Mouse (Mus musculus): Measurements from ENCODE around the gene Ino80e. TPM values are rescaled to one million over a fixed set of nuclear protein-coding genes. Genes with fewer than 3 reads are reported as not detected.

Ino80e gene
- total RNA-seq, 4 experiments from 2014 or later = 46.3 to 59.5 (median 56.1) TPM

DNA sequence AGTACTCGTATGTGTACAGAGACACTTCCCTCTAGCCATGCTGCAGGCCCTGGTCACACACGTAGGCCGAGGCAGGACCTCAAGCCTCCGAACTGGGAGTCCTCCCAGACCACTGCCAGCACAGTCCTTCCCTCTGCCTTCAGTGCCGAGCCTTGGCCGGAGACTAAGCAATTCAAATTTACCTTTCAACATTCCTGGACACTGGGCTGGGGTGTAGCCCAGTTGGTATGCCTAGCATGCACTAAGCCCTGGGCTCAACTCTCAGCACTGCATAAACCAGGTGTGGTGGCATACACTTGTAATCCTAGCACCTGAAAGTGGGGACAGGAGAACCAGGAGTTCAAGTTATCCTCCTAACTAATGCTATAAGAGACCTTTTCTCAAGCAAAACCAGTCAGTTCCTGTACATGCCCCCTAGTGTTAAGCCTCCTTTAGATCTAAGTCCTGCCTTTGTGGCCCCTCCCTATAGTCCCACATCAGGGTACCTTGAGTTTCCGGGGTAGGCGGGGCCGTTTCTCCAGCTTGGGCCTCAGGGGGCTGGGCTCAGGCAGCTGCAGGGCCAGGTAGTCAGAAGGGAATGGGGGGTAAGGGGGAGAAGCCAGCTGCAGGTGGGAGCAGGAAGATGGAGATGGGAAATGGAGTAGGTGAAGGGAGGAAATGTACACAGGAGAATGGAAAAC lies 5.3 kb downstream of the Ino80e start:
- no peak for DNase-seq (ENCODE audit: low spot score in 2 of 2)

DNA sequence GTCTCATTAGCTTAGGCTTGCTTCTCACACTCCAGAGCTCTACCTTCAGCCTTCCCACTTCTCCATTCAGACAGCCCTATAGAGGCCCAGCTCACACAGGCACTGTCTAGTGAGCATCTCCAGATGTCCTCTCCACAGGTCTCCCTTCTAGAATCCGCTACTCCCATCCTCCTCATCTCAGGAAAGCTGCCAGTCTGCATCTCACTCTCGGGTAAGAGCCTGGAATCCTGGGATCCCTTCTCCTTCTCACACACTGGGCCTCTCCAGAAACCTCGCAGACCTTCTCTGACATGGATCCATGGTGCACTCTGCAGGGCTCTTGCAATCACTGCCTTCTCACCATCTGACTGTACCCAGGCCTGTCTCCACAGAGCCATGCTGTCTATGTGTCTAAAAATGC lies 6.5 kb downstream of the Ino80e start:
- no peak for DNase-seq (ENCODE audit: low spot score in 2 of 2)

DNA sequence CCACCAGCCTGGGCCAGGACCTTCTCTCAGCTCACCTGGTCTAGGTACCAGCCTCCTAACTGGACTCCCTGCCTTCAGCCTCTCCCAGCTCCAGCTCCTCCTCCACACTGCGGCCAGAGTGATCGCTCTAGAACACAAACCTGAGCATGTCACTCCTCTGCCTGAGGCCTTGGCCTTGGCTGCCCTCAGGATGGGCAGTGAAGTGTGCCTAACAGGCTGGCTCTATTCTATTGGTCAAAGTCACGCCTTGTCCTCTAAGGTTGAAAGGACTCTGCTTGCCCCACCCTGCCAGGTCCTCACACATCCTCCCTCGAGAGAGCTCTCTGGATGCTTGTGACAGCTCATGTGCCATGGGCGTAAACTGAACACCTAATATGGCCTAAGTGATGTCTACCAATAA lies 8.7 kb downstream of the Ino80e start:
- DNase-seq (ENCODE audit: low spot score in 2 of 2) = no peak

DNA sequence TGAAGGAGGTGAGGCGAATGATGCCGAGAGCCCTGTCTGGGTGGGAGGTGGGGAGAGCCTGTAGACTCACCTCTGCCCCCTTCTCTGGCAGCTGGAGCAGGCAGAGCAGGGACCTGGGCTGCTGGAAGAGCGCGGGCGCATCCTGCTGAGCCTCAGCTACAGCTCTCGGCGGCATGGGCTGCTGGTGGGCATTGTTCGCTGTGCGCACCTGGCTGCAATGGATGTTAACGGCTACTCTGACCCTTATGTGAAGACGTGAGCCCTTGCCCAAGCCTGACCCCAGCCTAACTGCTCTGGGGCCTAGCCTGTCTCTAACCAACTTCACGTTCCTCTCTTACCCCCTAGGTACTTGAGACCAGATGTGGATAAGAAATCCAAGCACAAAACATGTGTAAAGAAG lies 11.0 kb downstream of the Ino80e start:
- DNase-seq (ENCODE audit: low spot score in 2 of 2) = no peak

GRCm38 (mm10) chr7:126850161-126850560 lies 12.0 kb downstream of the Ino80e start:
- no peak for DNase-seq (ENCODE audit: low spot score in 2 of 2)

DNA sequence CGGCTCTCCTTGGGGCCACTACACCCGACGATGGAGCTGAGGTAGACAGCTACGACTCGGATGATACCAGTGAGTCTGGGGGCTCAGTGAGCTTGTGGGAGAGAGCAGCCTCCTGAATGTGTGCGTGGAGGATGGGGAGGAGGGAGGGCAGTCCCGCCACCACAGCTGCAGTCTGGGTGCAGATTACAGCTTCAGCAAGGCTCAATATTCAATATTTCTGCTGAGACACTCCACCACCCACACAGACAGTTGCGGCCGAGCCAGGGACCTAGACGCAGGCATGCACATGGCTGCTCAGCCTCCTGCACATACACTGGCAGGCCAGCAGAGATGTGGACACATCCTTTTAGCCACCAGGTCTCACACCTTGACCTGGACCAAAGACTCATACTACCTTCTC lies 13.4 kb downstream of the Ino80e start:
- peak in 1 of 2 experiments; percentile 49 for DNase-seq (ENCODE audit: low spot score in 2 of 2)

DNA sequence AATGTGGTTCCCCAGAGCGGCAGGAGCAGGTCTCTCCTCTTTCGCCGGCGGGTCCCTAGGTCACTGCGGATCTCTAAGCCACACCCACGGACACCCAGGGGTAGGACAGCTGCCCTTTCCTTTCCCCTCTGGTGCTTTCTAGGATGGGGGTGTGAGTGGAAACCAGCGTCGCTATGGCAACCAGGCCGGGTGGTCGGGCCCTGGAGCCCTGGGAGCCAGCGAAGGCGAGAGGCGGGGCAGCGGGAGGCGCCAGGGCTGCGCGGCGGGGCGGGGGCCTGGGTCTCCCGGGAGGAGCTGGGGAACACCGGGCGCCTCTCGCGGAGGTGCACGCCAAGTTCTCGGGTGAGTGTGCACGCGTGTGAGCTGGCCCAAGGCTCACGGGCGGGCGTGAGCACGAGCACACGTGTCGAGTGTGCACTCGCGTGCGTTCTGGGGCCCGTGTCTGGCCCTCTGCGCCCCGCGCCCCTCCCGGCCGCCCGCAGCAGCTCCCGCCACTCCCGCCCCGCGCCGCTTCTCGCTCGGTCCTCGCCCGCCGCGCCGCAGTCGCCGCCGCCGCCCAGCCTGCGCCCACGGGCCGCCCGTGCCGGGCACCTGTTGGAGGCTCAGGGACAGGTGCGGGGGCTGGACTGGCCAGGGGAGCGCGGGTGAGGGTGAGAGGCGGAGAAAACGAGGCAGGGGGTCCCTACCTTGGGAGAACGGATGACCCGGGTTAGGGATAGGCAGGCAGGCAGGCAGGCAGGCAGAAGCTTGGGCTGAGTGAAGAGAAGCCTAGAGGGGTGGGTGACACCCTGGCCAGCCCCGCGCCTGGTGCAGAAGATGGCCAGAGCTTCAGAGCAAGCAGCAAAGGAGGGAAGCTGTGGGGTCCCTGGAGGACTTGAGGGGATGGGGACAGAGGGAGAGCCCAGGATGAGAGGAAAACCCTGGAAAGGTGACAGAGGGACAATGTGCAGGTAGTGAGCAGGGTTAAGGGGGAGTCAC lies 14.5 kb downstream of the Ino80e start:
- peak in 1 of 2 experiments; percentile 8 for DNase-seq (ENCODE audit: low spot score in 2 of 2)

DNA sequence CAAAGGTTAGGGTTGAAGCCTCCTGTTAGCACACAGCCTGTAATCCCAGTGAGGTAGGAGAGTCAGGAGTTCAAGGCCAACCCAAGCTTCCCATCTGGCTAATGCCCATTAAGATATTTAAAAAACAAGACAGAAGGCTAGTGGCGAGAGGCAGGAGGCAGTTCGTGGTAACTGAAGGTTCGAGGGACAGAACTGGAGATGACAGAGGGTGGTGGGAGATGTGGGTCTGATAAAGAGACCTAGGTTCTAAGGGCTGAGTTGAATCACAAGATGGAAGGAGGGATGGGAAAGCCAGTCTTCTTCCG lies 15.1 kb downstream of the Ino80e start, which contains the start of gene Doc2a:
Gene Doc2a (plus strand): TSS at position 301 of the 305 bp plus-strand sequence.
- no peak for DNase-seq (ENCODE audit: low spot score in 2 of 2)

DNA sequence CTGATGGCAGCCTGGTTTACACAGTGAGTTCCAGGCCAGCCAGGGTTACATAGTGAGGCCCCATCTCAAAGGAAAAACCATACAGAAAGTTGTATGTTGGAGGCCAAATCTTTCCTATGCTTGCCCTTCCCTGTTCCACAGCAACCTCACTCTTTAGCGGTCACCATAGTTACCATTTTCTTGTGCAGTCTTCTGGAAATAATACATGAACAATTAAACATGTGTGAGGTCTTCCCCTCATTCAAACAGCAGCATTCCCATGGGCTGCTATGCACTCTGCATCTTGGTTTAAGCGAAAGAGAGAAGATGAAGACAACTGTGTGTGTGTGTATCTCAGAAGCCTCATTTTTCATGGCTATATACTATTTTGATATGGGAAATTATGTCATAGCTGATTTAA lies 16.7 kb downstream of the Ino80e start:
- DNase-seq (ENCODE audit: low spot score in 2 of 2) = no peak

DNA sequence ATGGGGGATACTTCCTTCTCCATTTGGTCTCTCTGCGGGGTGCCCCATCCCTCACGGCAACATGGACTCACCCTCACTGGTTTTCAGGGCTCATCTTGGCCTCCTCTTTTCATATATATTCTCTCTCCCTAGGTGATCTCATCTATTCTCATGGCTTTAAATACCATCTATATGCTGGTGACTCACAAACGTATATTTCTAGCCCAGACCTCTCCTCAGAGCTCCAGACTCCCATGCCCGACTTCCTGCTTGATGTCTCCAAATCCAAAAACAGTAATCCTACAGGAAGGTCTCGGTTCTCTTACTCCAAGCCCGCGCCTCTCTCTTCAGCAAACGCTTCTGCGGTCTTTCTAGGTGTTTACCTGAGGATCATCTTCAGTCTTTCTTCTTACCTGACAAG lies 18.9 kb downstream of the Ino80e start:
- no peak for DNase-seq (ENCODE audit: low spot score in 2 of 2)

DNA sequence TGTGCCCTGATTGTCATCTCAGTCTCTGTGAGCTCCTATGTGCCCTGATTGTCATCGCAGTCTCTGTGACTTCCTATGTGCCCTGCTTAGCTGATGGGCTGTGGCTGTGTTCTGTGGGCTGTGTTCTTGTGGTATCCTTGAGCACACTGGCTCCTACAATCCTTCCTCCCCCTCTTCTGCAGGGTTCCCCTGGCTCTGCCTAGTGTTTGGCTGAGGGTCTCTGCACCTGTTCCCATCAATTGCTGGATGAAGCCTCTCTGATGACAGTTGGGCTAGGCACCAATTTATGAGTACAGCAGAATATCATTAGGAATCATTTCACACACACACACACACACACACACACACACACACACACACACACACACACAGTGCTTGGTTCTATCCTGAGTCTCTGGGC lies 28.9 kb downstream of the Ino80e start:
- DNase-seq (ENCODE audit: low spot score in 2 of 2) = no peak

DNA sequence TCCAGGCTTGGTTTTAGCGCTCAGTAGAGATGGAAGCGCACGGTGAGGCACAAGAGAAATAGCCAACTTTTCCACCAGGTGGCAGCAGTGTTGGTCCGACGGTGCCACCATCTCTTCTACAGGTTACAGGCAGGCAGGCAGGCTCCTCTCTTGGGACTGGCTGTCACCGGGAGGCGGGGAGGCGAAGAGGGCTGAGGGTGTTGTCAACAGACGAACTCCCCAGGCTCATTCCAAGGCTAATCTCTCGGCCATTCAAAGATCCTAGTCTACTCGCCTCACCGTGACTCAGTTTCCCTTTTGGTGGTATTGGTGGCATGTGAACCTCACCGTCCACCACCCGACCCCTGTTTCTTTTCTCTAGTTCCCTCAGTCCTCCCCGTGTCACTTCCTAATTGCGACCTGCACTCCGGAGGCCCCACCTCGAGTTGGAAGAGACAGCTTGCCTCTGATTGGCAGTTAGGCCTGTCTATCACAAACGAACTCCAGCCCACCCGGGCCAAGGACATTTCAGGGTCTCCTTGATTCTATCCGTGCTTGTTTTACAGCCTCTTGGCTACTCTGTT lies 30.1 kb downstream of the Ino80e start:
- DNase-seq (ENCODE audit: low spot score in 2 of 2) = peak; percentile 60 to 81

GRCm38 (mm10) chr7:126831539-126831938 lies 30.6 kb downstream of the Ino80e start, which contains the start of gene 4930451I11Rik:
Gene 4930451I11Rik (minus strand): TSS chr7:126831639.
- DNase-seq (ENCODE audit: low spot score in 2 of 2) = no peak

- DNase-seq (ENCODE audit: low spot score in 2 of 2) = no peak
Observed at GRCm38 (mm10) chr7:126825952-126826351, 36.2 kb downstream of the Ino80e start.

DNA sequence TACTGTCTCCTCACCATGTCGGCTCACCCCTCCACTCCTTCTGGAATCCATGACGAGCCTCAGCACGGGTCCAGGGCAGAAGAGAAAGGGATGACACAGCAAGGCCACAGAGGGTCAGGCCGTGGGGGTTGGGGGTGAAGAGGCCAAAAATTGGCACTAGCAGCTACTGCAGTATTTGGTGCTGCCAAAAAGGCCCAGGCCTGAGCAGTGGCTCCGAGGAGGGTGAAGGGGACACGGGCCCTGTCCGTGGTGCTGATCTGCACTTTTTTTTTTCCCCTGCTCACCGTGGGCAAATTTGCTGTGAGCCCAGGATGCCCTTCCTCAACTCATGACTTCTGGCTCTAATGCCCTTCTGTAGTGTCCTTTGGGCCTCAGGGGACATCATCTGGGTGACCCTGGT lies 36.8 kb downstream of the Ino80e start:
- DNase-seq (ENCODE audit: low spot score in 2 of 2) = no peak

DNA sequence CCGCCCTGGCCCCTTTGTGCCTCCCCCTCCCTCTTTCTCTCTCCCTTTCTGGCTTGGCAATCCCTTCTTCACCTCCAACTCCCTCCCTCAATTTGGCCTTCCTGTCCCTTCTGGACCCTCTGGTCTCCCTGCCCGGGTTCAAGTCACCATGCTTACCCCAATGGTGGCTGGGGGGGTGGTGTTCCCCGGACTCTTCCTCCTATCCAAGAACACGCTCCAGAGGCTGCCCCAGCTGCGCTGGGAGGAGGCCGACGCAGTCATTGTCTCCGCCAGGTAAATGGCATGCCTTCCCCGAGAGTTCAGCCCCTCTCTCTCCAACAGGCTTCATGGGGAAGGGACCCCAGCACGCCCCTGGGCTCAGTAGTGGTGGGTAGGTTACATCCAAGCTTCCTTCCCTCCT lies 38.2 kb downstream of the Ino80e start:
- DNase-seq (ENCODE audit: low spot score in 2 of 2) = no peak

GRCm38 (mm10) chr7:126823202-126823711 lies 38.9 kb downstream of the Ino80e start:
- DNase-seq (ENCODE audit: low spot score in 2 of 2) = no peak

DNA sequence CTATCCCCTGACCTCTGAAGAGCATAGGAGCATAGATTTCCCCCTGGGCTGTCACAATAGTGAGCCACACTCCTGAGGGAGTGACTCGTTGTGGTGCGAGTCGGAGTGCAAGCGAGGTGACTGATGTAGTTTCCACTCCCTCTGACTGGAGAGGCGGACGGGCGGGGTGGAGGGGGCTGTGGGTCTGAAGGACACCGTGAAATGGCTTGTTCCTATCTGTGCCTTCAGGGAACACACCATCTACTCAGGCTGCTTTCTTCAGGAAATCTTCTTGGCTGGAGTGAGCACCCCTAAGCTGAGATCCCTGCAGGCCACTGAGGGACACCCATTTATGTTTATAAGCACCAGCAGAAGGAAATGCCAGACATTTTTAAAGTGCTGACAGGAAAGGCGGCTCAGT lies 39.4 kb downstream of the Ino80e start:
- DNase-seq (ENCODE audit: low spot score in 2 of 2) = no peak

DNA sequence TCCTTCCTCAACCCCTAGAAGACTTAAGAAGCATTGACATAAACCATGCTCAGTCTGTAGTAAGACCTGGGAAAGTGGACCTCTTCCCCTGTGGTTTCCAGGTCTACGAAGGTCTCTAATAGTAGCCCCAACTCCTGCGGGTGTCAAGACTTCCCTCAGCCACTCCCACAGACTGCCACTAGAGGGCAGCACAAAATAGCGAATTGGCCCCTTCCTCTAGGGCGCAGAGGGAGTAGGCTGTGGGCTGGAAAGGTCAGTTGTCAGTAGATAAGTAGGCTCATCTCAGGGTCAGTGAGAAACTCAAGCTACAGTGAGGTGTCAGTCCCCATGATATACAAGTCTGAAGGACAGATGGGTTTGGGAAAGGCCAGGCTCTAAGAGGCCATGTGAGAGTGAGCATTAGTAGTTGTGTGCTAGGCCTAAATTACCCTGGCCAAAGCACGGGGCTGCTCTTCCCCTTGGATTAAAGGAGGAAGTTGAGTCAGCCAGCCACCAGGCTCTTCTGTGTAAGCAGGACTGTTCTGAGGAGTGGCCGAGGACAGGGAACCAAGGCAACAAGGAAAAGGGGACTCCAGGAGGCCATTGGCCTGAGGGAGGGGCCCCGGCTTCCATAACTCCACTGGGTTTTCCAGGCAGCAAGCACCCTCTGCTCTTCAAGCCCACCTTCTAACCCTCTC lies 40.2 kb downstream of the Ino80e start:
- DNase-seq (ENCODE audit: low spot score in 2 of 2) = peak in 1 of 2 experiments; percentile 76

- no peak for DNase-seq (ENCODE audit: low spot score in 2 of 2)
Observed at GRCm38 (mm10) chr7:126818818-126819217, 43.4 kb downstream of the Ino80e start.

DNA sequence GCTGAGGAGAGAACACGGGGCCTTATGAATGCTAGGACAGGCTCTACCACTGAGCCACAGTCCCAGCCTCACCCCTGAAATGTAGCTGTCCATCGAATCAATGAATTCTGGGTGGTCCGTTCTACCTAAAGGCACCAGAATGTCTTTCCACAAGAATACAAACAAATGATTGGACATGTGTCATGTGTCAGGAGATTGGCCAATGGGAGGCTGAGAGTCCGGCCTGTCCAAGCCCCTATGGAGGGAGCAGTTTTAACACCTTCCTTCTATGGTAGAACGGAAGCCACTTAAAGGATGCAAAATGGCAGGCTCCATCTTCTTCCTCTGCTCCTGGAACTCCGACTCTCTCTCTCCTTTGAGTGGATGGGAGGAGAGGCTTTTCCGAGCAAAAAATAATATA lies 44.6 kb downstream of the Ino80e start:
- DNase-seq (ENCODE audit: low spot score in 2 of 2) = no peak
